Mouse (Mus musculus): ENCODE measurements around the gene Zscan18. TPM values are rescaled to one million over a fixed set of nuclear protein-coding genes. Genes with fewer than 3 reads are reported as not detected.
"Not testable (repeated sequence)": the region's sequence is repeated elsewhere in the genome, so short reads cannot be mapped to it uniquely, and the experiment has no call there.

Gene Zscan18
- polyA plus RNA-seq, 2 experiments, result 11.0 to 12.1 TPM

DNA sequence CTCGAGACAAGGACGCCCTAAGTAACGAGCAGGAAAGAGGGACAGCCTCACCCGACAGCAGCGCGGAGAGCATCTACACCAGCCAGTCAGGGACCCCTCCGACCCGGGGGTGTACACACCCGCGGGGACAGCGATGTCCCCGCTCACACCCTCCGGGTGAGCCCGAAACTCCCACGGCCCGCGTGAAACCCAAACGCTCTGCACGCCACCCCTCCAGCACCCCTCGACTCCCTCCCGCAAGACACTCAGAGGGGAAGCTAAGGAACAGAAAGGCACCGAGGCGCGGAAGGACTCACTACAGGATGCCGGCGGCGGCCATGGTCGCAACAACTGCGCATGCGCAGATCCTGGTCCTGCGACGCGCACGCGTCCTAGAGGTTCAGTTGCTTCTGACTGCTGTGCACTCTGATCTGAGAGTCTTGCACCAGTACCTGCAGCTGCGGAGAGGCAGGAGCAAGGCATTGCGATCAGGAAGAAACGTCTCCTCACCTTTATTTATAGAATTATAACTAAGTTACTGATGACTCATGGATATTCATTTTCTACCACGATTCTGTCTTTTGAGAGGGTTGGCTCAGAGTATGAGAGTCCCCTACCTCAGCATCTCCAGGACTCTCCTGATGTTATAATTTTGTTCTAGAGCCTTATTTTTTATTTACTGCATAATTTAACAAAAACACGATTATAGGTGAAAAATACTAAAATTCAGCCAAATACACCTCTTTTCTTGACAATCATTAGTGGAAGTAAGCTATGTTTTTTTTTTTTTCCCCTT lies 15.3 kb upstream of the Zscan18 start, which contains the start of gene Zfp329:
TSS of gene Zfp329 (minus strand) at position 338 of the 775 bp plus-strand sequence.
- Histone ChIP-seq H3K4me2 (replicated peaks; ENCODE audit: low read depth, low read length, severe bottlenecking) (peak within 1 kb of the TSS; percentile 66), H3K27me3 (ENCODE audit: control insufficient read depth, insufficient read depth, low read length) (no peaks in the 10 kb centered on the region), H3K9me3 (ENCODE audit: control insufficient read depth, low read length) (peaks cover 30% of the 10 kb centered on the region), H3K4me3 (replicated peaks; ENCODE audit: low read length) (peak within 1 kb of the TSS; percentile 80), H3K27ac (replicated peaks; ENCODE audit: low read depth, low read length) (peak within 1 kb of the TSS; percentile 80), H3K4me1 (ENCODE audit: control insufficient read depth, insufficient read depth, low read length) (peaks cover 6% of the 10 kb centered on the region; the same call in 1 of the 2 replicates), H3K36me3 (ENCODE audit: control insufficient read depth, insufficient read depth, low read length) (peaks cover 21% of the 10 kb centered on the region), H3K9ac (ENCODE audit: low read depth, low read length, severe bottlenecking) (peak within 1 kb of the TSS; percentile 95)
- peak; percentile 88; the same call in 1 of the 2 replicates for TF ChIP-seq POLR2A (IDR thresholded peaks at IDR 0.05; ENCODE audit: borderline replicate concordance, extremely low read depth, insufficient read depth, insufficient read length)
- WGBS, result under 1% methylated on average over 31 of the region's 40 CpGs
- ATAC-seq (ENCODE audit: low FRiP score, low read depth) (peak; percentile 96), DNase-seq (ENCODE audit: low spot score) (peak; percentile 96)

DNA sequence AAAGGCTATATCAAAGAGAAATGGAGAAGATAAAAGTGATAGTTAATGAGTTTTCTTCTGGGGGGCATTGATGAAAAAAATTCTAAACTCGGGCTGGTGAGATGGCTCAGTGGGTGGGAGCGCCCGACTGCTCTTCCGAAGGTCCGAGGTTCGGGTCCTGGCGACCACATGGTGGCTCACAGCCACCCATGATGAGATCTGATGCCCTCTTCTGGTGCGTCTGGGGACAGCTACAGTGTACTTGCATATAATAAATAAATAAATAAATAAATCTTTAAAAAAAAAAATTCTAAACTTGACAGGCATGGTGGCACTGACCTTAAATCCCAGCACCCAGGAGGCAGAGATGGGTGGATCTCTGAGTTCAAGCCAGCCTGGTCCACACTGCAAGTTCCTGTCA lies 12.1 kb upstream of the Zscan18 start:
- TF ChIP-seq POLR2A (IDR thresholded peaks at IDR 0.05; ENCODE audit: borderline replicate concordance, extremely low read depth, insufficient read depth, insufficient read length), result no peak
- Histone ChIP-seq H3K4me1 (ENCODE audit: control insufficient read depth, insufficient read depth, low read length) (peaks cover 6% of the 10 kb centered on the region; the same call in 1 of the 2 replicates), H3K9ac (ENCODE audit: low read depth, low read length, severe bottlenecking) (no peak overlapping the region), H3K27ac (replicated peaks; ENCODE audit: low read depth, low read length) (no peak overlapping the region), H3K36me3 (ENCODE audit: control insufficient read depth, insufficient read depth, low read length) (peaks cover 45% of the 10 kb centered on the region), H3K4me2 (replicated peaks; ENCODE audit: low read depth, low read length, severe bottlenecking) (no peak overlapping the region), H3K4me3 (replicated peaks; ENCODE audit: low read length) (no peak overlapping the region), H3K27me3 (ENCODE audit: control insufficient read depth, insufficient read depth, low read length) (no peaks in the 10 kb centered on the region), H3K9me3 (ENCODE audit: control insufficient read depth, low read length) (peaks cover 45% of the 10 kb centered on the region)
- ATAC-seq (ENCODE audit: low FRiP score, low read depth) (no peak), DNase-seq (ENCODE audit: low spot score) (no peak)
- WGBS, result 99% methylated on average over 8 of the region's 8 CpGs

DNA sequence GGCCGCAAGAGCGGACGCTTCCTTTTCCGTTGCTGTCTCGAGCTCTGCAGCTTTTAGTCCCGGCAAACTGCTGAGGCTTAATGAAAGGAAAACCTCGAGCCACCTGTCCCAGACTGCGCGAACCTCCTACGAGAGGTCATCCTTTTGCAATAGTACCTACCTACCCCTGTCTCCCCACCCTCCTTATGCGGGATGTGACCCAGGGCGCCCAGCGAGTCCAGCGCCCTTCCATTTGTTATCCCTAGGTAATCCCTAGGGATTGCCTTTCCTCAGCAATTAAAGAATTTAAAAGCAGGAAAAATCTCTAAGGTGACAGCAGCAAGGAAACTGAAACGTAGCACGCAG lies 264 bp upstream of the Zscan18 start:
- H3K36me3 ChIP-seq (ENCODE audit: control insufficient read depth, insufficient read depth, low read length), result peaks cover 27% of the 10 kb centered on the region
- peak overlapping the region; percentile 81 for H3K9ac ChIP-seq (ENCODE audit: low read depth, low read length, severe bottlenecking)
- H3K4me1 ChIP-seq (ENCODE audit: control insufficient read depth, insufficient read depth, low read length), result 0 out of 2 replicates have a peak, but pooled peaks cover 5% of the 10 kb centered on the region
- WGBS, result under 1% methylated on average over 16 of the region's 16 CpGs
- H3K4me2 ChIP-seq (replicated peaks; ENCODE audit: low read depth, low read length, severe bottlenecking), result peak overlapping the region; percentile 71
- ATAC-seq (ENCODE audit: low FRiP score, low read depth) (peak; percentile 74; the same call in 1 of the 2 replicates), DNase-seq (ENCODE audit: low spot score) (no peak)
- peak overlapping the region; percentile 55 for H3K4me3 ChIP-seq (replicated peaks; ENCODE audit: low read length)
- no peaks in the 10 kb centered on the region for H3K27me3 ChIP-seq (ENCODE audit: control insufficient read depth, insufficient read depth, low read length)
- peaks cover 6% of the 10 kb centered on the region for H3K9me3 ChIP-seq (ENCODE audit: control insufficient read depth, low read length)
- TF ChIP-seq POLR2A (IDR thresholded peaks at IDR 0.05; ENCODE audit: borderline replicate concordance, extremely low read depth, insufficient read depth, insufficient read length), result no peak
- peak overlapping the region; percentile 83 for H3K27ac ChIP-seq (replicated peaks; ENCODE audit: low read depth, low read length)

DNA sequence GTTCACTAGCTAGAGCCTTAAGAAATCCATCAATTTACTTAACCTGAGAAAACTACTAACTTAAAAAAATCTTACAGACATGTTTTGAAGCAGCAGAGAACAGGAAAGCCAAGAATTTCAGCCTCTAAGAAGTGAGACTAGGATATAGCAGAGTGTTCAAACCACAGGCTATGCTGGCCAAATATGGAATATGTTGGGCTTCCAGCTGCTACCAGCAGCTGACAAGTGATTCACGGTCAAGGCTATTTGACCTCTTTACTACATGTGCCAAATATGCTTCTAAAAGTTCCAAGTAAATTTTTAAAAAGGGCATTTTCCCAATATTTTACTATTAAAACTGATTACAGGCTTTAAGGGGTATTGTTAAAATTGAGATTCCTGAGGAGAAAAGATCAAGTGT lies 3.9 kb downstream of the Zscan18 start:
- no peak for ATAC-seq (ENCODE audit: low FRiP score, low read depth)
- WGBS, result 83% methylated on average over 1 of the region's 1 CpGs
- Histone ChIP-seq H3K27me3 (ENCODE audit: control insufficient read depth, insufficient read depth, low read length) (no peaks in the 10 kb centered on the region), H3K36me3 (ENCODE audit: control insufficient read depth, insufficient read depth, low read length) (peaks cover 5% of the 10 kb centered on the region; the same call in 1 of the 2 replicates), H3K9ac (ENCODE audit: low read depth, low read length, severe bottlenecking) (no peak overlapping the region), H3K27ac (replicated peaks; ENCODE audit: low read depth, low read length) (no peak overlapping the region), H3K9me3 (ENCODE audit: control insufficient read depth, low read length) (peaks cover 9% of the 10 kb centered on the region; the same call in 1 of the 2 replicates), H3K4me3 (replicated peaks; ENCODE audit: low read length) (no peak overlapping the region), H3K4me1 (ENCODE audit: control insufficient read depth, insufficient read depth, low read length) (0 out of 2 replicates have a peak, but pooled peaks cover 5% of the 10 kb centered on the region), H3K4me2 (replicated peaks; ENCODE audit: low read depth, low read length, severe bottlenecking) (no peak overlapping the region)
- TF ChIP-seq POLR2A (IDR thresholded peaks at IDR 0.05; ENCODE audit: borderline replicate concordance, extremely low read depth, insufficient read depth, insufficient read length), result no peak
- DNase-seq (ENCODE audit: low spot score), result no peak

DNA sequence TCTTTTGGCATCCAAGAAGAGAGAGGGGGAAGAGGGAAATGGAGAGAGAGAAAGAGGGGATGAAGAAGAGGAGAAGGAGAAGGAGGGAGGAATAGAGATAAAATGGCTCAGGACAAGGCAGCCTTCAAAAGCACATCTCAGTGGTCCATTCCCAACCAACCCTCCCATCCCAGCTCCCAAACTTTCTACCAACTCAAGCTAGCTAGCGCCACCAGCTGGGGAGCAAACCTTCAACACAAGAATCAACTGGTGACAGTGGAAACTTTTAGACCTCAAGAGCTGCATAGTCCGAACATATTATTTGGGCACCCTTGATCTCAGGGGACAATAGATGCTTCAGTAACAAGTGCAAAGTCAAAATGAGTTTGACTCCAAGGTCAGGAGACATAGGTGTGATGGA lies 5.5 kb downstream of the Zscan18 start:
- Histone ChIP-seq H3K4me2 (replicated peaks; ENCODE audit: low read depth, low read length, severe bottlenecking) (no peak overlapping the region), H3K9ac (ENCODE audit: low read depth, low read length, severe bottlenecking) (no peak overlapping the region), H3K9me3 (ENCODE audit: control insufficient read depth, low read length) (peaks cover 9% of the 10 kb centered on the region; the same call in 1 of the 2 replicates), H3K36me3 (ENCODE audit: control insufficient read depth, insufficient read depth, low read length) (peaks cover 5% of the 10 kb centered on the region; the same call in 1 of the 2 replicates), H3K4me3 (replicated peaks; ENCODE audit: low read length) (no peak overlapping the region), H3K27me3 (ENCODE audit: control insufficient read depth, insufficient read depth, low read length) (no peaks in the 10 kb centered on the region), H3K27ac (replicated peaks; ENCODE audit: low read depth, low read length) (no peak overlapping the region), H3K4me1 (ENCODE audit: control insufficient read depth, insufficient read depth, low read length) (0 out of 2 replicates have a peak, but pooled peaks cover 3% of the 10 kb centered on the region)
- DNase-seq (ENCODE audit: low spot score) (no peak), ATAC-seq (ENCODE audit: low FRiP score, low read depth) (no peak)
- TF ChIP-seq POLR2A (IDR thresholded peaks at IDR 0.05; ENCODE audit: borderline replicate concordance, extremely low read depth, insufficient read depth, insufficient read length), result no peak
- WGBS, result 69% methylated on average over 2 of the region's 2 CpGs

DNA sequence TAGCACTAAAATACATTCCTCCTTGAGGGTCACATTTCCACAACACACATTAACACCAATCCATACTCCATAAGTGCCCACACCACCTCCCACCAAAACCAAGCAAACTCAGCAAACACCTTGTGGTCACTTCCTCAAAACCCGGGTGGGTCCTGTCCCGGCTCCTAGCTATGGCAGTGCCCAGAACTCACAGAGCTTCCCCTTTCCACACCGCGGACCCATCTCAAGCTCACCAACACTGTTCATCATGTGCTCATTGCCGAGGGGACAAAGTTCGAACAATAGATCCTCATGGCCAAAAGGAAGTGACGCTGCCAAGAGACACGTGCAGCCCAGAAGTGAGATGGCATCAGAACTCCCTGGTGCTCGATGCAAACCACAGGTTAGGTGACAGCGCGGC lies 10.8 kb downstream of the Zscan18 start:
- WGBS, result 85% methylated on average over 11 of the region's 11 CpGs
- not testable (repeated sequence) for H3K9ac ChIP-seq (ENCODE audit: low read depth, low read length, severe bottlenecking); H3K27ac ChIP-seq (replicated peaks; ENCODE audit: low read depth, low read length); H3K4me2 ChIP-seq (replicated peaks; ENCODE audit: low read depth, low read length, severe bottlenecking); H3K9me3 ChIP-seq (ENCODE audit: control insufficient read depth, low read length); H3K36me3 ChIP-seq (ENCODE audit: control insufficient read depth, insufficient read depth, low read length); H3K27me3 ChIP-seq (ENCODE audit: control insufficient read depth, insufficient read depth, low read length); H3K4me3 ChIP-seq (replicated peaks; ENCODE audit: low read length); ATAC-seq (ENCODE audit: low FRiP score, low read depth); H3K4me1 ChIP-seq (ENCODE audit: control insufficient read depth, insufficient read depth, low read length); DNase-seq (ENCODE audit: low spot score)

Measured in limb, embryonic 14.5 days (tissue).